Mouse (Mus musculus) embryonic fibroblast, embryonic 13.5 days (primary cell): ENCODE results near the gene Olfr533.

ENCODE experiments used
- CTCF ChIP-seq: IDR thresholded peaks from 2 replicates; pipeline ENCODE4 v1.5.1; 2011; ENCODE audit warnings: mild to moderate bottlenecking, control low read depth, low read length, moderate library complexity, borderline replicate concordance; ENCODE audit not compliant: insufficient read depth
- POLR2A ChIP-seq: IDR thresholded peaks from 2 replicates; pipeline ENCODE4 v1.6.1; 2011; ENCODE audit warnings: low read depth, mild to moderate bottlenecking, control low read depth, low read length, moderate library complexity

DNA sequence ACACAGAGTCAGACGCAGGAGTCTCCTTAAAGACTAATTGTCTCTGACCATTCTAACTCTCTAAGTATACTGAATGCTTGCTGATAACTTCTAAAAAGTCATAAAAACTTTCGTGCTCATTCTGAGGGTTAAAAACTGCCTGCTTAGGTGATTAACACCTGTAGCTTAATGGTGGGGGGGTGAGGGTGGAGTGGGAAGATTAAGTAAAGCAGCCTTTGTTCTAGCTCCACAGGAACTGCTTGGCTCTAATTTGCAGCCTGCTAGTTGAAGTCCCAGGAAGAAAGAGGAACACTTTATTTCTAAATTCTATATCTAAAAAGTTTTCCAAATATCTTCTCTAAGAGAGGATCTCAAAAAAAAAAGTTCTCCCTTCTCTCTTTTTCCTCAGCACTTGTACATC, 31.1 kb downstream of the Olfr533 start:
- TF ChIP-seq POLR2A (no peak), CTCF (no peak)
